Mouse (Mus musculus): ENCODE data around the gene Ksr2.

GRCm38 (mm10) chr5:117510864-117511263, 97.1 kb downstream of the Ksr2 start:
- no peak for TF ChIP-seq POLR2A (IDR thresholded peaks at IDR 0.05; ENCODE audit: extremely low read depth, insufficient read depth, low read length)
- no peak for TF ChIP-seq CTCF (IDR thresholded peaks at IDR 0.05; ENCODE audit: extremely low read depth, insufficient read depth, low read length)
